Mouse (Mus musculus) brain, embryonic 14.5 days (tissue): ENCODE data around the gene Macrod2.

Source experiments
- CTCF ChIP-seq: fragments of 200-500 bp; IDR thresholded peaks from 2 replicates; pipeline ENCODE4 v1.5.1; 2012; ENCODE audit warnings: inconsistent platforms, mild to moderate bottlenecking, moderate library complexity, borderline replicate concordance; ENCODE audit not compliant: insufficient read depth, insufficient read length; ENCODE audit errors: extremely low read depth
- POLR2A ChIP-seq: fragments of 200-500 bp; IDR thresholded peaks from 2 replicates; pipeline ENCODE4 v1.6.1; 2012; ENCODE audit warnings: mild to moderate bottlenecking, inconsistent platforms, borderline replicate concordance; ENCODE audit not compliant: poor library complexity, insufficient read depth, insufficient read length, severe bottlenecking; ENCODE audit errors: extremely low read depth

- TF ChIP-seq CTCF (no peak), POLR2A (no peak)
Measured at GRCm38 (mm10) chr2:141955197-141955596, 1560.1 kb downstream of the Macrod2 start.
